Mouse (Mus musculus) testis, adult 2 months (tissue): Measurements from ENCODE around the gene Tlr7. TPM values are rescaled to one million over a fixed set of nuclear protein-coding genes. Genes with fewer than 3 reads are reported as not detected.

Experiments used
- H3K27ac ChIP-seq: fragments of 200-500 bp; 2 replicates; pipeline ENCODE4 v1.5.1; 2012; ENCODE audit warnings: low read depth, low read length; ENCODE audit not compliant: control insufficient read depth, insufficient read depth
- H3K27me3 ChIP-seq: fragments of 200-500 bp; 2 replicates; pipeline ENCODE4 v1.6.1; 2012; ENCODE audit warnings: mild to moderate bottlenecking, low read length, moderate library complexity; ENCODE audit not compliant: control insufficient read depth, insufficient read depth
- H3K36me3 ChIP-seq: fragments of 200-500 bp; 2 replicates; pipeline ENCODE4 v1.6.1; 2012; ENCODE audit warnings: mild to moderate bottlenecking, low read length; ENCODE audit not compliant: control insufficient read depth, insufficient read depth
- H3K4me1 ChIP-seq: fragments of 200-500 bp; 2 replicates; pipeline ENCODE4 v1.6.1; 2012; ENCODE audit warnings: low read length; ENCODE audit not compliant: control insufficient read depth, insufficient read depth
- H3K4me3 ChIP-seq: fragments of 200-500 bp; 2 replicates; pipeline ENCODE4 v1.5.1; 2012; ENCODE audit warnings: low read depth, mild to moderate bottlenecking, low read length, moderate library complexity, mixed read lengths; ENCODE audit not compliant: control insufficient read depth
- CTCF ChIP-seq: fragments of 200-500 bp; IDR thresholded peaks from 2 replicates; pipeline ENCODE4 v1.5.1; 2012; ENCODE audit warnings: low read depth, mild to moderate bottlenecking, inconsistent platforms, low read length, moderate library complexity; ENCODE audit not compliant: control insufficient read depth, insufficient read depth, insufficient replicate concordance
- POLR2A ChIP-seq: fragments of 200-500 bp; IDR thresholded peaks from 2 replicates; pipeline ENCODE4 v1.6.1; 2012; ENCODE audit warnings: low read depth, mild to moderate bottlenecking, inconsistent platforms, low read length, moderate library complexity; ENCODE audit not compliant: control insufficient read depth
- polyA plus RNA-seq: library from polyadenylated mRNA; depleted of rRNA; stranded (reverse); fragments of >200 nt; gene quantifications from 2 replicates; pipeline ENCODE4 v1.2.3, GENCODE M21; 2012; rRNA removed

The Tlr7 gene
- polyA plus RNA-seq, 1 experiment, result 0.11 TPM

GRCm38 (mm10) chrX:167276953-167277352 lies 53.4 kb downstream of the Tlr7 start:
- Histone ChIP-seq H3K27me3 (no peaks in the 10 kb centered on the region), H3K36me3 (no peaks in the 10 kb centered on the region), H3K27ac (no peak overlapping the region), H3K4me1 (no peaks in the 10 kb centered on the region), H3K4me3 (no peak overlapping the region; the same call in 1 of the 2 replicates)
- TF ChIP-seq CTCF (peak; percentile 55; the same call in 1 of the 2 replicates), POLR2A (no peak)

GRCm38 (mm10) chrX:167276551-167276950 lies 53.8 kb downstream of the Tlr7 start:
- TF ChIP-seq POLR2A (no peak), CTCF (no peak)
- Histone ChIP-seq H3K27me3 (no peaks in the 10 kb centered on the region), H3K4me3 (no peak overlapping the region; the same call in 1 of the 2 replicates), H3K4me1 (no peaks in the 10 kb centered on the region), H3K36me3 (no peaks in the 10 kb centered on the region), H3K27ac (no peak overlapping the region)

- Histone ChIP-seq H3K4me1 (no peaks in the 10 kb centered on the region), H3K27ac (no peak within 1 kb of the TSS), H3K27me3 (no peaks in the 10 kb centered on the region), H3K36me3 (no peaks in the 10 kb centered on the region), H3K4me3 (no peak within 1 kb of the TSS)
- no peak for TF ChIP-seq CTCF
- TF ChIP-seq POLR2A, result no peak
These were observed 66.3 kb downstream of the Tlr7 start, which contains the start of gene Tlr8 for GRCm38 (mm10) chrX:167264086-167264485. Gene Tlr8 (minus strand): TSS chrX:167264329.

GRCm38 (mm10) chrX:167263530-167263929 lies 66.8 kb downstream of the Tlr7 start:
- TF ChIP-seq CTCF, result no peak
- no peak for TF ChIP-seq POLR2A
- H3K36me3 ChIP-seq, result no peaks in the 10 kb centered on the region
- H3K27me3 ChIP-seq, result no peaks in the 10 kb centered on the region
- H3K4me1 ChIP-seq, result no peaks in the 10 kb centered on the region
- H3K4me3 ChIP-seq, result no peak overlapping the region
- no peak overlapping the region for H3K27ac ChIP-seq

Other genes with a start within 250 kb of the Tlr7 start
- gene Tmsb4x, start 121.2 kb downstream of the Tlr7 start, polyA plus RNA-seq, result 60.8 and 64.0 TPM in 2 replicates
- 0.14 and 0.34 TPM in 2 replicates for gene Tlr8, start 66.2 kb downstream of the Tlr7 start, polyA plus RNA-seq
- 3.1 and 5.3 TPM in 2 replicates for gene Prps2, start 52.2 kb upstream of the Tlr7 start, polyA plus RNA-seq